Mouse (Mus musculus) myocyte (in vitro differentiated cells): ENCODE data around the gene Gm45015.

ENCODE experiments used
- E2F4 ChIP-seq: IDR thresholded peaks from one replicate; pipeline ENCODE4 v1.6.1; 2011; ENCODE audit warnings: mild to moderate bottlenecking, control low read depth, moderate library complexity; ENCODE audit not compliant: insufficient read depth
- MAX ChIP-seq: IDR thresholded peaks from one replicate; pipeline ENCODE4 v1.6.1; 2011; ENCODE audit warnings: low read depth, mild to moderate bottlenecking, control low read depth
- MYOD1 ChIP-seq, 3 experiments: IDR thresholded peaks; one replicate each; pipeline ENCODE4 v1.6.1; 2011; ENCODE audit warnings: control low read depth in 2 of 3, low read depth in 2 of 3, mild to moderate bottlenecking in 2 of 3, moderate library complexity in 1 of 3; ENCODE audit not compliant: insufficient read length in 2 of 3, control insufficient read depth in 1 of 3
- MYOG ChIP-seq, 3 experiments: IDR thresholded peaks; one replicate each; pipeline ENCODE4 v1.6.1; 2011; ENCODE audit warnings: control low read depth in 2 of 3, low read depth in 2 of 3, mild to moderate bottlenecking in 2 of 3; ENCODE audit not compliant: insufficient read length in 2 of 3, control insufficient read depth in 1 of 3, insufficient read depth in 1 of 3
- POLR2A ChIP-seq: IDR thresholded peaks from one replicate; pipeline ENCODE4 v1.6.1; 2011; ENCODE audit warnings: low read depth, mild to moderate bottlenecking, control low read depth, moderate library complexity; ENCODE audit not compliant: insufficient read length
- POLR2AphosphoS2 ChIP-seq: IDR thresholded peaks from one replicate; pipeline ENCODE4 v1.6.1; 2011; ENCODE audit warnings: low read depth, control low read depth; ENCODE audit not compliant: insufficient read length
- TCF12 ChIP-seq: IDR thresholded peaks from one replicate; pipeline ENCODE4 v1.6.1; 2011; ENCODE audit warnings: mild to moderate bottlenecking, control low read depth; ENCODE audit not compliant: poor library complexity, insufficient read depth, severe bottlenecking
- USF1 ChIP-seq: IDR thresholded peaks from one replicate; pipeline ENCODE4 v1.6.1; 2011; ENCODE audit warnings: low read depth, mild to moderate bottlenecking, control low read depth, moderate library complexity

DNA sequence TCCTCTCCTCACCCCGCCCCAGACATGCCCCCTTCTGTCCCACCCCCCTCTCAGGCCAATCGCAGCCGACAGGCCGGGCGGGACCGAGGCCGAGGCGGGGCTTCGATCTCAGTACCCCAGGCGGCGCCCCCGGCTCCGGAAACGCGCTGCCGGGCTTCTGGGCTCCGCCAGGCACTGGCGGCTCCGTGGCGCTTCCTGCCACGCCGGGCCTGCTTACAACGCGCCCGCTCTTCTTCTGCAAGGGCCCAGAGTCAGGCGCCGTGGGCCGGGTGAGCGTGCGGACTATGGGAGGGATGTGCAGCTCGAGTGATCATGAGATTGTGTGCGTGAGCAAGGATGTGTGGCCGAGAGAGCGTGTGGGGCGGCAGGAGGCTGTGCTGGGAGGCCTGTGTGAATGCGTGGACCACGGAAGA is 5.8 kb upstream of the Gm45015 start, which contains the start of gene Zfp275:
- no peak for TF ChIP-seq USF1
- no peak for TF ChIP-seq MAX
- no peak for TF ChIP-seq TCF12
- TF ChIP-seq POLR2A, result peak; percentile 76
- TF ChIP-seq MYOD1 (IDR thresholded peaks at IDR 0.05; ENCODE audit: control insufficient read depth in 1 of 3, insufficient read length in 2 of 3, low read depth in 2 of 3), result no peak
- peak; percentile 57 for TF ChIP-seq POLR2AphosphoS2
- no peak for TF ChIP-seq MYOG (IDR thresholded peaks at IDR 0.05; ENCODE audit: control insufficient read depth in 1 of 3, insufficient read depth in 1 of 3, insufficient read length in 2 of 3, low read depth in 2 of 3)
- TF ChIP-seq E2F4, result no peak
